Mouse (Mus musculus) G1E-ER4 (cell line): ENCODE measurements around the gene S100a5. TPM values are rescaled to one million over a fixed set of nuclear protein-coding genes. Genes with fewer than 3 reads are reported as not detected.

Experiments used
- GATA1 ChIP-seq: IDR thresholded peaks from one replicate; pipeline ENCODE4 v1.8.0; 2012; ENCODE audit warnings: low read length, inconsistent platforms
- polyA plus RNA-seq: library from polyadenylated mRNA; stranded (reverse); fragments of >175 nt; gene quantifications from 2 replicates; pipeline ENCODE4 v1.2.3, GENCODE M21; 2012

S100a5 gene
- polyA plus RNA-seq, 1 experiment = not detected

GRCm38 (mm10) chr3:90638511-90639275 is 30.4 kb downstream of the S100a5 start:
- TF ChIP-seq GATA1 = no peak

- TF ChIP-seq GATA1 = no peak
These were observed 31.3 kb downstream of the S100a5 start for GRCm38 (mm10) chr3:90639511-90640154.

GRCm38 (mm10) chr3:90640981-90641380 is 32.7 kb downstream of the S100a5 start:
- no peak for TF ChIP-seq GATA1

- TF ChIP-seq GATA1 = no peak
These were observed 35.9 kb downstream of the S100a5 start for GRCm38 (mm10) chr3:90644220-90644619.

- no peak for TF ChIP-seq GATA1
These were observed 39.0 kb downstream of the S100a5 start for GRCm38 (mm10) chr3:90647291-90647690.

- no peak for TF ChIP-seq GATA1
These were observed 40.7 kb downstream of the S100a5 start for GRCm38 (mm10) chr3:90648981-90649380.

- no peak for TF ChIP-seq GATA1
These were observed 41.5 kb downstream of the S100a5 start for GRCm38 (mm10) chr3:90649832-90650231.

- no peak for TF ChIP-seq GATA1
These were observed 44.7 kb downstream of the S100a5 start for GRCm38 (mm10) chr3:90652878-90653508.

GRCm38 (mm10) chr3:90653717-90654116 is 45.4 kb downstream of the S100a5 start, which contains the start of gene S100a7a:
Gene S100a7a, plus strand, starts transcription at chr3:90654017.
- no peak for TF ChIP-seq GATA1

- TF ChIP-seq GATA1 = no peak
These were observed 49.1 kb downstream of the S100a5 start for GRCm38 (mm10) chr3:90657405-90657804.

- TF ChIP-seq GATA1 = no peak
These were observed 51.2 kb downstream of the S100a5 start for GRCm38 (mm10) chr3:90659364-90660044.

Other genes with a start within 250 kb of the S100a5 start
- 2.0 and 3.4 TPM in 2 replicates for gene Slc27a3, start 218.6 kb upstream of the S100a5 start, polyA plus RNA-seq
- gene Ints3, start 174.9 kb upstream of the S100a5 start, polyA plus RNA-seq = 36.0 and 41.9 TPM in 2 replicates
- gene Npr1, start 142.7 kb upstream of the S100a5 start, polyA plus RNA-seq = 0.15 and 0.50 TPM in 2 replicates
- 20.2 and 32.3 TPM in 2 replicates for gene Ilf2, start 132.4 kb upstream of the S100a5 start, polyA plus RNA-seq
- 3.2 and 3.8 TPM in 2 replicates for gene Snapin, start 117.5 kb upstream of the S100a5 start, polyA plus RNA-seq
- 97.1 and 144 TPM in 2 replicates for gene Chtop, start 99.0 kb upstream of the S100a5 start, polyA plus RNA-seq
- gene S100a1, start 94.1 kb upstream of the S100a5 start, polyA plus RNA-seq = 1.1 and 3.2 TPM in 2 replicates
- 3.5 and 3.8 TPM in 2 replicates for gene S100a13, start 94.1 kb upstream of the S100a5 start, polyA plus RNA-seq
- not detected in 2 replicates for gene S100a14, start 81.7 kb upstream of the S100a5 start, polyA plus RNA-seq
- not detected in 2 replicates for gene S100a16, start 71.3 kb upstream of the S100a5 start, polyA plus RNA-seq
- not detected in 2 replicates for gene S100a3, start 47.9 kb upstream of the S100a5 start, polyA plus RNA-seq
- not detected in 2 replicates for gene S100a2, start 18.3 kb upstream of the S100a5 start, polyA plus RNA-seq
- not detected in 2 replicates for gene Gm42674, start 6.6 kb upstream of the S100a5 start, polyA plus RNA-seq
- not detected in 2 replicates for gene S100a4, start 4.8 kb upstream of the S100a5 start, polyA plus RNA-seq
- gene S100a6, start 4.4 kb downstream of the S100a5 start, polyA plus RNA-seq = not detected in 2 replicates
- not detected in 2 replicates for gene S100a7a, start 45.5 kb downstream of the S100a5 start, polyA plus RNA-seq
- not detected in 2 replicates for gene S100a8, start 60.5 kb downstream of the S100a5 start, polyA plus RNA-seq
- not detected in 2 replicates for gene S100a9, start 87.2 kb downstream of the S100a5 start, polyA plus RNA-seq
- gene Pglyrp4, start 118.4 kb downstream of the S100a5 start, polyA plus RNA-seq = not detected in 2 replicates
- gene Gm5849, start 169.4 kb downstream of the S100a5 start, polyA plus RNA-seq = not detected in 2 replicates